Mouse (Mus musculus) ES-E14 (cell line): Measurements from ENCODE around the gene Crip3. TPM values are rescaled to one million over a fixed set of nuclear protein-coding genes. Genes with fewer than 3 reads are reported as not detected.
A peak's percentile ranks its signal among the peaks of the same experiment; 100 is the strongest.

Experiments used
- DNase-seq: peaks from one replicate; pipeline ENCODE4 v3.0.0-alpha.2; 2013; ENCODE audit warnings: low read depth, low spot score
- H3K27ac ChIP-seq: 2 replicates; pipeline ENCODE4 v1.5.1; 2012; ENCODE audit warnings: low read depth, mild to moderate bottlenecking, low read length, moderate library complexity, mixed read lengths; ENCODE audit not compliant: poor library complexity, insufficient read depth, severe bottlenecking
- H3K36me3 ChIP-seq: 2 replicates; pipeline ENCODE4 v1.6.1; 2012; ENCODE audit warnings: mild to moderate bottlenecking, low read length, moderate library complexity, mixed read lengths; ENCODE audit not compliant: control insufficient read depth, poor library complexity, insufficient read depth, severe bottlenecking
- H3K4me1 ChIP-seq, 2 experiments: fragments of 150-350 bp in 1 of 2; sonication (generic) in 1 of 2; 2 replicates each; pipeline ENCODE4 v1.6.1; 2012; ENCODE audit warnings: low read length in 2 of 2, mild to moderate bottlenecking in 1 of 2, mixed read lengths in 1 of 2; ENCODE audit not compliant: control insufficient read depth in 2 of 2, insufficient read depth in 2 of 2, poor library complexity in 1 of 2
- H3K4me3 ChIP-seq, 2 experiments: fragments of 150-350 bp in 1 of 2; sonication (generic) in 1 of 2; 2 replicates each; pipeline ENCODE4 v1.5.1; 2012; ENCODE audit warnings: low read length in 2 of 2, low read depth in 1 of 2, mild to moderate bottlenecking in 1 of 2, mixed read lengths in 1 of 2; ENCODE audit not compliant: insufficient read depth in 1 of 2, poor library complexity in 1 of 2, severe bottlenecking in 1 of 2
- H3K9ac ChIP-seq: 2 replicates; pipeline ENCODE4 v1.6.1; 2012; ENCODE audit warnings: low read depth, mild to moderate bottlenecking, low read length, mixed read lengths; ENCODE audit not compliant: poor library complexity, insufficient read depth, severe bottlenecking
- H3K9me3 ChIP-seq: fragments of 150-350 bp; sonication (generic); 2 replicates; pipeline ENCODE4 v1.6.1; 2012; ENCODE audit warnings: low read depth, mild to moderate bottlenecking, low read length; ENCODE audit not compliant: control insufficient read depth, insufficient read depth
- CHD2 ChIP-seq: IDR thresholded peaks from 2 replicates; pipeline ENCODE4 v1.6.1; 2014; ENCODE audit warnings: mild to moderate bottlenecking, low read depth, low read length, inconsistent platforms
- HCFC1 ChIP-seq: IDR thresholded peaks from 2 replicates; pipeline ENCODE4 v1.6.1; 2012; ENCODE audit warnings: low read length, inconsistent platforms, borderline replicate concordance; ENCODE audit not compliant: insufficient read depth
- MAFK ChIP-seq: IDR thresholded peaks from 2 replicates; pipeline ENCODE4 v1.6.1; 2014; ENCODE audit warnings: mild to moderate bottlenecking, low read depth, low read length, inconsistent platforms; ENCODE audit not compliant: insufficient read depth
- ZC3H11A ChIP-seq: IDR thresholded peaks from 2 replicates; pipeline ENCODE4 v1.6.1; 2012; ENCODE audit warnings: low read depth, mild to moderate bottlenecking, inconsistent platforms, low read length, borderline replicate concordance
- ZNF384 ChIP-seq: IDR thresholded peaks from 2 replicates; pipeline ENCODE4 v1.6.1; 2012; ENCODE audit warnings: low read depth, low read length, inconsistent platforms
- in situ Hi-C, 2 experiments: fragments of 600-800 bp; cut with MboI; formaldehyde crosslinking; loops; one replicate each; pipeline ENCODE4 v1.15.1; 2025; ENCODE audit warnings: low sequenced_read_pairs in 2 of 2, inconsistent platforms in 1 of 2; ENCODE audit not compliant: unreplicated experiment in 2 of 2
- total RNA-seq: library from RNA; depleted of rRNA; stranded (reverse); fragments of 300-350 nt; gene quantifications from 2 replicates; pipeline ENCODE4 v1.2.3, GENCODE M21; 2012

Crip3 gene
- total RNA-seq, 1 experiment = 0.49 TPM

DNA sequence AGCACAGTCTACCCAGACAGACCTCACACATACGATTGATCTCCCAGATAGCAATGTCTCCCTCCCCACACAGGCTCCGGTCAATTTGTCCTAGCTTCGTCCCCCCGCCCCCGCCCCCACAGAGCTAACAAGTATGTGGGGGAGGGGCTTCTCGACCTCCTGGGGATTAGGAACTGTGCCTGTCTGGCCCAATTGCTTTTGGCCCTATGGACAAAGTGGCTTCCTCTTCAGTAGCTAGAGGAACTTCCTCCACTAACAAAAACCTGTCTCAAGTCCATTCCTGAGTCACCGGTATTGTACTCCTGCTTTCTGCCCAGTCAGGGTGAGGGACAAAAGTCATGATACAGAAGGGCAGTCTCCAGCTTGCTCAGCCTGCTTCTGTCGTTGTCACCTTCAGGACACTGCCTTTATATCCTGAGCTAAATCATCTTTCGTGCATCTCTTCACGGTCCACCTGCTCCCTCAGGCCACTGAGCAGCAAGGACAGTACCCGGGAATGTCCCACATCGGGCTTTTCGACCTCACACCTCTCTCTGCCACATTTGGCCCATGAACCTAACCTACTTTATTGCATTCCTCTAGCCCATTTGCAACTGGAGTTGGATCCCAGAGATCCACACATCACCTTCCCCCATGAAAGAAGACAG is 24.7 kb downstream of the Crip3 start:
- in situ Hi-C loops = no loop called here
- no peak for TF ChIP-seq ZC3H11A
- no peak for TF ChIP-seq MAFK
- TF ChIP-seq ZNF384 = no peak
- no peak for TF ChIP-seq HCFC1
- no peak for TF ChIP-seq CHD2
- no peak overlapping the region for H3K4me3 ChIP-seq

GRCm38 (mm10) chr17:46453970-46454411 is 25.3 kb downstream of the Crip3 start:
- H3K4me1 ChIP-seq = peaks cover 6 to 35% of the 10 kb centered on the region in 2 experiments

More for the DNA sequence above, 24.7 kb downstream of the Crip3 start:
- H3K36me3 ChIP-seq = no peaks in the 10 kb centered on the region
- DNase-seq = no peak
- peaks cover 6 to 35% of the 10 kb centered on the region in 2 experiments for H3K4me1 ChIP-seq
- H3K9ac ChIP-seq = no peak overlapping the region
- no peaks in the 10 kb centered on the region for H3K9me3 ChIP-seq
- H3K27ac ChIP-seq = no peak overlapping the region

GRCm38 (mm10) chr17:46454539-46454938 is 25.8 kb downstream of the Crip3 start:
- no peak overlapping the region for H3K27ac ChIP-seq
- peak overlapping the region; percentile 61 to 67; a peak in 3 of 4 replicates for H3K4me3 ChIP-seq
- no peak overlapping the region for H3K9ac ChIP-seq
- TF ChIP-seq MAFK (no peak), ZC3H11A (no peak), HCFC1 (no peak), ZNF384 (no peak), CHD2 (no peak)
- H3K36me3 ChIP-seq = no peaks in the 10 kb centered on the region
- peaks cover 6 to 35% of the 10 kb centered on the region in 2 experiments for H3K4me1 ChIP-seq
- no peak for DNase-seq
- H3K9me3 ChIP-seq = no peaks in the 10 kb centered on the region
- in situ Hi-C loops = no loop called here

More at GRCm38 (mm10) chr17:46453970-46454411, 25.3 kb downstream of the Crip3 start:
- Histone ChIP-seq H3K9me3 (no peaks in the 10 kb centered on the region), H3K4me3 (peak overlapping the region; percentile 39 to 43; a peak in 2 of 4 replicates), H3K27ac (no peak overlapping the region), H3K9ac (no peak overlapping the region), H3K36me3 (no peaks in the 10 kb centered on the region)
- in situ Hi-C loops = no loop called here
- DNase-seq = no peak
- TF ChIP-seq ZC3H11A (no peak), MAFK (no peak), ZNF384 (no peak), CHD2 (no peak), HCFC1 (no peak)

- TF ChIP-seq ZC3H11A (no peak), CHD2 (no peak), HCFC1 (no peak), MAFK (no peak), ZNF384 (no peak)
- Histone ChIP-seq H3K36me3 (no peaks in the 10 kb centered on the region), H3K4me3 (peak overlapping the region; percentile 61 to 67), H3K4me1 (peaks cover 6 to 39% of the 10 kb centered on the region in 2 experiments), H3K9me3 (no peaks in the 10 kb centered on the region), H3K27ac (no peak overlapping the region), H3K9ac (peak overlapping the region; percentile 20)
- in situ Hi-C loops = no loop called here
- no peak for DNase-seq
Measured at GRCm38 (mm10) chr17:46455110-46455691, 26.5 kb downstream of the Crip3 start.
